Mouse (Mus musculus): ENCODE measurements around the gene Caskin2. TPM values are rescaled to one million over a fixed set of nuclear protein-coding genes. Genes with fewer than 3 reads are reported as not detected.

Gene Caskin2
- polyA plus RNA-seq, 1 experiment from 2014 or later = 9.8 TPM

DNA sequence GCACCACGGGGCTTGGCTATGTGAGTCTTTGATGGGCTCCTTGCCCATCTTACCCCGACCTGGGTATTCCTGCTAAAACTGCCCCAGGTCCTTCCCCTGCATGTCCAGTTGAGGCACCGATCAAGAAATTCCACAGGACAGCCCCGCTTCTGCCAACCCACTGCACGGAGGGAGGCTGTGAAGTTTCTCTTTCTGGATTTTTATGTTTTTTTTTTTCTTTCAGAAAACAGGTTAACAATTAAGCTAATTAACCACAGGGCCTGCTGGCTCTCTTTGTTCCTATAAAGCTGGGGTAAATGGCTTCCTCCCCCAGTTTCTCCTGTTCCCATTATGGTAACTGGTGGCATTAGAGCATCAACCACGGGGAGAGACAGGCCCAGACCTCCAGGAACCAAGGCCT is 20.6 kb upstream of the Caskin2 start:
- H3K4me2 ChIP-seq (ENCODE audit: low read length) = no peak overlapping the region
- no peaks in the 10 kb centered on the region for H3K4me1 ChIP-seq (ENCODE audit: control insufficient read depth, insufficient read depth, low read length)
- H3K9ac ChIP-seq (replicated peaks; ENCODE audit: low read length) = no peak overlapping the region
- no peak overlapping the region for H3K4me3 ChIP-seq (replicated peaks; ENCODE audit: low read depth, low read length)
- WGBS = 74% methylated on average over 6 of the region's 6 CpGs
- DNase-seq (no peak), ATAC-seq (ENCODE audit: low FRiP score, low TSS enrichment) (no peak)
- peaks cover 12% of the 10 kb centered on the region; the same call in 1 of the 2 replicates for H3K27me3 ChIP-seq (ENCODE audit: control insufficient read depth, insufficient read depth, low read length)
- no peaks in the 10 kb centered on the region for H3K9me3 ChIP-seq (ENCODE audit: control insufficient read depth, low read length)
- no peak overlapping the region for H3K27ac ChIP-seq (replicated peaks; ENCODE audit: low read depth, low read length)
- H3K36me3 ChIP-seq (ENCODE audit: control insufficient read depth, insufficient read depth, low read length) = no peaks in the 10 kb centered on the region

DNA sequence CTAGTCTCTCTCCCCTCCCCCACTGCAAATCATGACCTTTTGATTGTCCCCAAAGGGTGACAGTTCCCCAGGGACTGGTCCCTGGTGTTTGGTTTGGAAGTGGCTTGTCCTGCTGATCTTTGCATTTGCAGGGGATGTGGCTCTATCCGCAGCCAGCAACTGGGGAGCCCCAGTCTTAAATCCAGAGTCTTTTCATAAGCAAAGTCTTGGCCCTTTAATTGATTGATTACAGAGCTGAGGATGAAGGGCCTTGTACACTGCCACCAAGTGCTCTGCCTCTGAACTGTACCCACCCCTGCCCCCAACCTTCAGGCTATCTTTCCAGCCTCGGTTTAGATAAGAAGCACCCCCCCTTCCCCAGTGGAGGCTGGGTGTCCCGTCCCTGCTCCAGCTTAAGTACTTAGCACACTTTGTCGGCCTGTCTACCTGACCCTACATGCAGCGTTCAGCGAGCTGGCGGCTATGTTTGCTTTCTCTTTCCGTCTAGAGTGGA is 19.6 kb upstream of the Caskin2 start:
- Histone ChIP-seq H3K27me3 (ENCODE audit: control insufficient read depth, insufficient read depth, low read length) (peaks cover 12% of the 10 kb centered on the region; the same call in 1 of the 2 replicates), H3K4me1 (ENCODE audit: control insufficient read depth, insufficient read depth, low read length) (no peaks in the 10 kb centered on the region), H3K4me3 (replicated peaks; ENCODE audit: low read depth, low read length) (no peak overlapping the region), H3K4me2 (ENCODE audit: low read length) (no peak overlapping the region), H3K9me3 (ENCODE audit: control insufficient read depth, low read length) (no peaks in the 10 kb centered on the region), H3K27ac (replicated peaks; ENCODE audit: low read depth, low read length) (no peak overlapping the region), H3K36me3 (ENCODE audit: control insufficient read depth, insufficient read depth, low read length) (no peaks in the 10 kb centered on the region), H3K9ac (replicated peaks; ENCODE audit: low read length) (no peak overlapping the region)
- DNase-seq (no peak), ATAC-seq (ENCODE audit: low FRiP score, low TSS enrichment) (no peak)
- 25% methylated on average over 8 of the region's 8 CpGs for WGBS

GRCm38 (mm10) chr11:115832523-115832922 is 19.1 kb upstream of the Caskin2 start:
- H3K9ac ChIP-seq (replicated peaks; ENCODE audit: low read length) = no peak overlapping the region
- H3K27ac ChIP-seq (replicated peaks; ENCODE audit: low read depth, low read length) = no peak overlapping the region
- H3K9me3 ChIP-seq (ENCODE audit: control insufficient read depth, low read length) = no peaks in the 10 kb centered on the region
- WGBS = 6% methylated on average over 8 of the region's 8 CpGs
- ATAC-seq (ENCODE audit: low FRiP score, low TSS enrichment) (no peak), DNase-seq (no peak)
- H3K4me1 ChIP-seq (ENCODE audit: control insufficient read depth, insufficient read depth, low read length) = no peaks in the 10 kb centered on the region
- H3K27me3 ChIP-seq (ENCODE audit: control insufficient read depth, insufficient read depth, low read length) = peaks cover 12% of the 10 kb centered on the region; the same call in 1 of the 2 replicates
- no peak overlapping the region for H3K4me3 ChIP-seq (replicated peaks; ENCODE audit: low read depth, low read length)
- H3K36me3 ChIP-seq (ENCODE audit: control insufficient read depth, insufficient read depth, low read length) = no peaks in the 10 kb centered on the region
- no peak overlapping the region for H3K4me2 ChIP-seq (ENCODE audit: low read length)

GRCm38 (mm10) chr11:115832064-115832463 is 18.6 kb upstream of the Caskin2 start:
- H3K4me1 ChIP-seq (ENCODE audit: control insufficient read depth, insufficient read depth, low read length) = no peaks in the 10 kb centered on the region
- H3K27me3 ChIP-seq (ENCODE audit: control insufficient read depth, insufficient read depth, low read length) = peaks cover 12% of the 10 kb centered on the region; the same call in 1 of the 2 replicates
- no peaks in the 10 kb centered on the region for H3K9me3 ChIP-seq (ENCODE audit: control insufficient read depth, low read length)
- DNase-seq = no peak
- H3K4me2 ChIP-seq (ENCODE audit: low read length) = no peak overlapping the region
- no peaks in the 10 kb centered on the region for H3K36me3 ChIP-seq (ENCODE audit: control insufficient read depth, insufficient read depth, low read length)
- ATAC-seq (ENCODE audit: low FRiP score, low TSS enrichment) = no peak
- no peak overlapping the region for H3K4me3 ChIP-seq (replicated peaks; ENCODE audit: low read depth, low read length)
- no peak overlapping the region for H3K9ac ChIP-seq (replicated peaks; ENCODE audit: low read length)
- WGBS = 66% methylated on average over 6 of the region's 6 CpGs
- no peak overlapping the region for H3K27ac ChIP-seq (replicated peaks; ENCODE audit: low read depth, low read length)

DNA sequence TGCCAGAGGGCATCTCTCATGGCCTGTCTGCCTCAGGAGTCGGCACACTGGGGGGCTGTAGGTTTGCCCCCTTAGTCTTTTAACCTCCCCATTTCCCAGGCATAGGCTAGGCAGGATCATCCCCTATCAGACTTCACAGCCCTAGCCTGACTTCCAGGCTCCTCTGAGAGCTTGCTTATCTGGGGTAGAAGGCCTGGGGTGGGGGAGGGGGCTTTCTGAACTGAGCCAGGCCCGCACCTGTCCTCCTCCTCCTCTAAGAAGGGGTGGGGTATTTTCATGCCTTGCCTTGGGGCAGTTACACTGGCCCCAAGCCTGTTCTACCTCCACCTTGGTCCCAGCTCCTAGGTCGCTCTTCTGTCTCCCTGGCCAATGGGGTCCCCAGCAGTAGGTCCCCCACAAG is 18.1 kb upstream of the Caskin2 start:
- Histone ChIP-seq H3K4me1 (ENCODE audit: control insufficient read depth, insufficient read depth, low read length) (no peaks in the 10 kb centered on the region), H3K36me3 (ENCODE audit: control insufficient read depth, insufficient read depth, low read length) (no peaks in the 10 kb centered on the region), H3K4me3 (replicated peaks; ENCODE audit: low read depth, low read length) (no peak overlapping the region), H3K9me3 (ENCODE audit: control insufficient read depth, low read length) (no peaks in the 10 kb centered on the region), H3K27ac (replicated peaks; ENCODE audit: low read depth, low read length) (no peak overlapping the region), H3K27me3 (ENCODE audit: control insufficient read depth, insufficient read depth, low read length) (peaks cover 12% of the 10 kb centered on the region; the same call in 1 of the 2 replicates), H3K4me2 (ENCODE audit: low read length) (no peak overlapping the region), H3K9ac (replicated peaks; ENCODE audit: low read length) (no peak overlapping the region)
- no peak for ATAC-seq (ENCODE audit: low FRiP score, low TSS enrichment)
- DNase-seq = no peak
- WGBS = 69% methylated on average over 3 of the region's 3 CpGs

DNA sequence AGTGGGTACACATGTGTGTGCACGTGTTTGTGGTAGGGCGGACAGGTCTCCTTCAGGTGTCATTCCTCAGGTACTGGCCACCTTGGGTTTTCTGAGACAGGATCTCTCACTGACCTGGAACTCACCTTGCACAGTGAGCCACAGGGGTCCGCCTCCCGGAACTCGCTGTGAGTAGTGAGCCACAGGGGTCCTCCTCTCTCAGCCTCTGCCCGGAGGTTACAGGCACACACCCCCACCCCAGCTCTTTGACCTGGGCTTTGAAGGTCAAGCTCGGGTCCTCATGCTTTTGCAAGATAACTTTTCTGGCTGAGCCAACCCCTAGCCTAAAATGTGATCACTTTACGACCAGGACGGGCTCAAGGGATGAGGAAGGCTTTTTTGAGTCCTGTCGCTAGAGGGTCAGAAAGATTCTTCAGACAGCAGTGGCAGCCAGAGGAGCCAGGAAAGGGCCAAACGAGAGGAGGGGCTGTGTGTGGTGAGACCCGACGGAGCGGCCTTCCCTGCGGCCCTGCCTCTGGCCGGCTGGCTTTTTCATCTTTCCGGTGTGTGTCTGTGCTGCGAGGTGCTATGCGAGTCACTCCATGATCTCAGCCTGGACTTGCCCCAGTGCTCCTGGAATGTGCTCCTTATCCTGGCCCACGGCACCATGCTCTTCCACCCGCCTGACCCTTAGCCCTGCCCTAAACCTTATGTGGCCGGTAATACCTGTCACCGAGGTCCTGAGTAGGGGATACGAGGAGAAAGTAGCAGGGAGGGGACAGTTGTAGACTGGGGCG is 17.3 kb upstream of the Caskin2 start:
- WGBS = 17% methylated on average over 25 of the region's 25 CpGs
- Histone ChIP-seq H3K4me2 (ENCODE audit: low read length) (no peak overlapping the region), H3K27ac (replicated peaks; ENCODE audit: low read depth, low read length) (no peak overlapping the region), H3K36me3 (ENCODE audit: control insufficient read depth, insufficient read depth, low read length) (no peaks in the 10 kb centered on the region), H3K27me3 (ENCODE audit: control insufficient read depth, insufficient read depth, low read length) (peaks cover 16% of the 10 kb centered on the region; the same call in 1 of the 2 replicates), H3K9ac (replicated peaks; ENCODE audit: low read length) (no peak overlapping the region), H3K4me3 (replicated peaks; ENCODE audit: low read depth, low read length) (no peak overlapping the region), H3K9me3 (ENCODE audit: control insufficient read depth, low read length) (no peaks in the 10 kb centered on the region), H3K4me1 (ENCODE audit: control insufficient read depth, insufficient read depth, low read length) (no peaks in the 10 kb centered on the region)
- DNase-seq (no peak), ATAC-seq (ENCODE audit: low FRiP score, low TSS enrichment) (no peak)

DNA sequence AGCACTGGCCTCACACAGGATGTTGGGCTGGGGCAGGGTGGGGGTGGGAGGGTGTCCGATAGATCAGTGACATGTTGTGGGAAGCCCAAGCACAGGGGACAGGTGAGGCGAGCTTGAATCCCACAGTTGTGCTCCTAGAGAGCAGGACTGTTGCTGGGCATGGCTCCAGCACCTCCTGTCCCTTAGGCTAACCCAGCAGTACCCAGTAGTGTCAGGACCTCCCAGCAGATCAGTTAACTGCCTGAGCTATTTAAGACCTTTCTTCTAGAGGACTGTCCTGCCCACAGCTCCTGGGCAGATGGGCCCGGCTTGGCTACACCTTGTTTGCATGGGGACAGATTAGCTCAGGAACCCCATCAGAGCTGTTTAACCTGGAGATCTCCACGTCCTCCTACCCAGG is 15.6 kb upstream of the Caskin2 start:
- no peak overlapping the region for H3K9ac ChIP-seq (replicated peaks; ENCODE audit: low read length)
- no peak overlapping the region for H3K4me3 ChIP-seq (replicated peaks; ENCODE audit: low read depth, low read length)
- peaks cover 5% of the 10 kb centered on the region for H3K4me1 ChIP-seq (ENCODE audit: control insufficient read depth, insufficient read depth, low read length)
- 76% methylated on average over 4 of the region's 4 CpGs for WGBS
- no peaks in the 10 kb centered on the region for H3K36me3 ChIP-seq (ENCODE audit: control insufficient read depth, insufficient read depth, low read length)
- no peak overlapping the region for H3K4me2 ChIP-seq (ENCODE audit: low read length)
- no peaks in the 10 kb centered on the region for H3K9me3 ChIP-seq (ENCODE audit: control insufficient read depth, low read length)
- ATAC-seq (ENCODE audit: low FRiP score, low TSS enrichment) (no peak), DNase-seq (no peak)
- H3K27ac ChIP-seq (replicated peaks; ENCODE audit: low read depth, low read length) = no peak overlapping the region
- peaks cover 33% of the 10 kb centered on the region for H3K27me3 ChIP-seq (ENCODE audit: control insufficient read depth, insufficient read depth, low read length)

GRCm38 (mm10) chr11:115827624-115828023 is 14.2 kb upstream of the Caskin2 start:
- Histone ChIP-seq H3K36me3 (ENCODE audit: control insufficient read depth, insufficient read depth, low read length) (peaks cover 4% of the 10 kb centered on the region), H3K4me2 (ENCODE audit: low read length) (no peak overlapping the region), H3K27ac (replicated peaks; ENCODE audit: low read depth, low read length) (no peak overlapping the region), H3K4me3 (replicated peaks; ENCODE audit: low read depth, low read length) (no peak overlapping the region), H3K4me1 (ENCODE audit: control insufficient read depth, insufficient read depth, low read length) (peaks cover 11% of the 10 kb centered on the region), H3K9me3 (ENCODE audit: control insufficient read depth, low read length) (no peaks in the 10 kb centered on the region), H3K27me3 (ENCODE audit: control insufficient read depth, insufficient read depth, low read length) (peaks cover 38% of the 10 kb centered on the region), H3K9ac (replicated peaks; ENCODE audit: low read length) (no peak overlapping the region)
- WGBS = 90% methylated on average over 6 of the region's 6 CpGs
- DNase-seq = no peak
- no peak for ATAC-seq (ENCODE audit: low FRiP score, low TSS enrichment)

DNA sequence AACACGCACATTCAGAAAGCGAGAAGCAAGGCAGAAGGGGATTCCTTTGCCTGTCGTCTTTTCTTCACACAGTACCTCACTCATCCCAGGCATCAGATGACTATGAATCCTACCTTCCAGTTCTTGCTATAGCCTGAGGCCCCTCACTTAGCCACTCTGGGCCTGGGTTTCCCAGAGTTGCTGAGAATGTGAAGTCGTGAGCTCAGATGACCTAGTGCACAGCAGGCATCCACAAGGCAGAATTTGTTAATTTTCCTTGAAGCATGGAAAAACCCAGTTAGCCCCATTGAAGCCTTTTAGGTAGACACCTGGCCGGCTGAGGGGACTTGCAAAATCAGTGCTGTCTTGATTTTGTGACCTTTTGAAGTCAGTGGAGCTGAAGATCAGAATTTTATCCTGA is 13.0 kb upstream of the Caskin2 start:
- H3K27ac ChIP-seq (replicated peaks; ENCODE audit: low read depth, low read length) = no peak overlapping the region
- DNase-seq = no peak
- no peak overlapping the region for H3K9ac ChIP-seq (replicated peaks; ENCODE audit: low read length)
- H3K4me1 ChIP-seq (ENCODE audit: control insufficient read depth, insufficient read depth, low read length) = peaks cover 11% of the 10 kb centered on the region
- no peak overlapping the region for H3K4me3 ChIP-seq (replicated peaks; ENCODE audit: low read depth, low read length)
- ATAC-seq (ENCODE audit: low FRiP score, low TSS enrichment) = no peak
- no peak overlapping the region for H3K4me2 ChIP-seq (ENCODE audit: low read length)
- no peaks in the 10 kb centered on the region for H3K9me3 ChIP-seq (ENCODE audit: control insufficient read depth, low read length)
- peaks cover 35% of the 10 kb centered on the region for H3K27me3 ChIP-seq (ENCODE audit: control insufficient read depth, insufficient read depth, low read length)
- H3K36me3 ChIP-seq (ENCODE audit: control insufficient read depth, insufficient read depth, low read length) = peaks cover 15% of the 10 kb centered on the region
- WGBS = 42% methylated on average over 5 of the region's 5 CpGs
